Mouse (Mus musculus): ENCODE measurements around the gene Shoc2. TPM values are rescaled to one million over a fixed set of nuclear protein-coding genes. Genes with fewer than 3 reads are reported as not detected.
A peak's percentile ranks its signal among the peaks of the same experiment; 100 is the strongest.

The Shoc2 gene
- polyA plus RNA-seq, 1 experiment: 18.6 TPM

DNA sequence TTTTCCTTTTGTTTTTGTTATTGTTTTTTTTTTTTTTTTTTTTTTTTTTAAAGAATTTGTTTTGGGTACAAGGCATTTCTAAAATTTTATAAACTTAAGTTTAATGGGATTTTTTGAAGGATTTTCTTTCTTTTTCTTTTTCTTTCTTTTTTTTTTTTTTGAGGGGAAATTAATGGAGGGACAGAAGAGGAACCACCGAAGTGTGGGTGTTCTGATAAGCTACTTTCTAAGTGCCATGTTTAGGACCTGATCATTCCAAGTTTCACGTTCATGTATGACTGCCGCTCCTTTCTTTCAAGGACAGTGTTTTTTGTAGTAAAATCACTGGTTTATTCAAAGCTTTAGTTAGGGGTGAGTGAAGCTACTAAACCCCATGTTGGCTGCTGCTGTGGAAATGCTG is 14.9 kb upstream of the Shoc2 start:
- Histone ChIP-seq H3K36me3 (ENCODE audit: control insufficient read depth, insufficient read depth, low read length) (peaks cover 85% of the 10 kb centered on the region), H3K27ac (ENCODE audit: control insufficient read depth, insufficient read depth, low read length) (no peak overlapping the region), H3K4me1 (replicated peaks; ENCODE audit: control insufficient read depth, insufficient read depth, low read length) (no peaks in the 10 kb centered on the region), H3K27me3 (ENCODE audit: control insufficient read depth, insufficient read depth, low read length) (no peaks in the 10 kb centered on the region), H3K4me3 (ENCODE audit: control insufficient read depth, insufficient read depth, low read length) (no peak overlapping the region)
- 94% methylated on average over 3 of the region's 3 CpGs for whole genome bisulfite sequencing
- no peak for DNase-seq
- TF ChIP-seq CTCF (IDR thresholded peaks at IDR 0.05; ENCODE audit: borderline replicate concordance, control insufficient read depth, extremely low read depth, insufficient read depth, low read length, poor library complexity) (no peak), POLR2A (IDR thresholded peaks at IDR 0.05; ENCODE audit: control insufficient read depth, extremely low read depth, insufficient read depth, low read length, poor library complexity) (no peak)

DNA sequence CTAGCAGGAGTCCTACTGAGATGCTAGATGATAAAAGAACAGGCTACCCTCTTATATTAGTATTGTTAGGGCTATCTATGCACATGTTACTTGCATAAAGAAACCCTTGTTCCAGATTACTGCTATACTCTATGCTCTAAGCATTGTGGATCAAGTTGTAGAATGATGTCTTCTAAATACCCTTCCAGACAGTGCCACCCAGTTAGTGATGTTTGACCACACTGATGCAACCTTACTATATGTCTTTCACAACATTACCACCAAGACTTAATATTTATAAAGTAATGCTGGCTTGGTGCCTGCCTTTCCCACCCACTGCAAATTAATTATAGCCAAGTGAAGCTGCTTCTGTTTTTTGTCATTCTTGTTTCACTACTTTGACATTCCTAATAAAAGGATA is 11.1 kb upstream of the Shoc2 start:
- H3K36me3 ChIP-seq (ENCODE audit: control insufficient read depth, insufficient read depth, low read length): peaks cover 51% of the 10 kb centered on the region
- H3K4me3 ChIP-seq (ENCODE audit: control insufficient read depth, insufficient read depth, low read length): no peak overlapping the region
- H3K4me1 ChIP-seq (replicated peaks; ENCODE audit: control insufficient read depth, insufficient read depth, low read length): no peaks in the 10 kb centered on the region
- H3K27me3 ChIP-seq (ENCODE audit: control insufficient read depth, insufficient read depth, low read length): no peaks in the 10 kb centered on the region
- TF ChIP-seq CTCF (IDR thresholded peaks at IDR 0.05; ENCODE audit: borderline replicate concordance, control insufficient read depth, extremely low read depth, insufficient read depth, low read length, poor library complexity) (no peak), POLR2A (IDR thresholded peaks at IDR 0.05; ENCODE audit: control insufficient read depth, extremely low read depth, insufficient read depth, low read length, poor library complexity) (no peak)
- no peak for DNase-seq
- H3K27ac ChIP-seq (ENCODE audit: control insufficient read depth, insufficient read depth, low read length): no peak overlapping the region

- no peak overlapping the region for H3K27ac ChIP-seq (ENCODE audit: control insufficient read depth, insufficient read depth, low read length)
- no peaks in the 10 kb centered on the region for H3K27me3 ChIP-seq (ENCODE audit: control insufficient read depth, insufficient read depth, low read length)
- H3K4me1 ChIP-seq (replicated peaks; ENCODE audit: control insufficient read depth, insufficient read depth, low read length): no peaks in the 10 kb centered on the region
- H3K4me3 ChIP-seq (ENCODE audit: control insufficient read depth, insufficient read depth, low read length): no peak overlapping the region
- H3K36me3 ChIP-seq (ENCODE audit: control insufficient read depth, insufficient read depth, low read length): peaks cover 41% of the 10 kb centered on the region
- DNase-seq: no peak
- TF ChIP-seq POLR2A (IDR thresholded peaks at IDR 0.05; ENCODE audit: control insufficient read depth, extremely low read depth, insufficient read depth, low read length, poor library complexity) (no peak), CTCF (IDR thresholded peaks at IDR 0.05; ENCODE audit: borderline replicate concordance, control insufficient read depth, extremely low read depth, insufficient read depth, low read length, poor library complexity) (no peak)
Observed at GRCm38 (mm10) chr19:53934046-53934445, 10.1 kb upstream of the Shoc2 start.

GRCm38 (mm10) chr19:53939467-53939866 is 4.6 kb upstream of the Shoc2 start:
- DNase-seq: no peak
- no peak overlapping the region for H3K27ac ChIP-seq (ENCODE audit: control insufficient read depth, insufficient read depth, low read length)
- 89% methylated on average over 4 of the region's 4 CpGs for WGBS
- no peak overlapping the region for H3K4me3 ChIP-seq (ENCODE audit: control insufficient read depth, insufficient read depth, low read length)
- no peaks in the 10 kb centered on the region for H3K36me3 ChIP-seq (ENCODE audit: control insufficient read depth, insufficient read depth, low read length)
- H3K4me1 ChIP-seq (replicated peaks; ENCODE audit: control insufficient read depth, insufficient read depth, low read length): no peaks in the 10 kb centered on the region
- no peaks in the 10 kb centered on the region for H3K27me3 ChIP-seq (ENCODE audit: control insufficient read depth, insufficient read depth, low read length)
- TF ChIP-seq POLR2A (IDR thresholded peaks at IDR 0.05; ENCODE audit: control insufficient read depth, extremely low read depth, insufficient read depth, low read length, poor library complexity) (no peak), CTCF (IDR thresholded peaks at IDR 0.05; ENCODE audit: borderline replicate concordance, control insufficient read depth, extremely low read depth, insufficient read depth, low read length, poor library complexity) (no peak)

GRCm38 (mm10) chr19:53941139-53941538 is 3.0 kb upstream of the Shoc2 start:
- 96% methylated on average over 4 of the region's 4 CpGs for WGBS

DNA sequence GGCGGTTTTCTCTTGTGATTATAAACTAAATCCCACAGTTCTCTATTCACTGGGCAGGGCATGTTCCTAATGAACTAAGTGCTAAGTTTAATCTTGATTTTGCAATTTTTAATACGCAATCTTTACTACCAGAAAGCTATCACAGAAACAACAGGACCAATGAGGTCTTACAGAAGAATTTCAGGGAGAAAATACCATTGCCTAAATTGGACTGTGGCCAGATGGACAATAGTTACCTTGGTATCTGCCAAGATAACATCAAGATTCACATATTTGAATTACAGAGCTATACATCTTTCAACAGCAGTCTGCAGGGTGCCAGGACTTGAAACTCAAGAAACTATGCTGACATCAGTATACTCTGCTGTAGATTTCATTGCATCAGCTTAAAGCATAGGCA is 1.8 kb upstream of the Shoc2 start:
- WGBS: 95% methylated on average over 2 of the region's 2 CpGs
- DNase-seq: no peak
- H3K27me3 ChIP-seq (ENCODE audit: control insufficient read depth, insufficient read depth, low read length): no peaks in the 10 kb centered on the region
- H3K4me3 ChIP-seq (ENCODE audit: control insufficient read depth, insufficient read depth, low read length): no peak overlapping the region
- H3K36me3 ChIP-seq (ENCODE audit: control insufficient read depth, insufficient read depth, low read length): no peaks in the 10 kb centered on the region
- no peaks in the 10 kb centered on the region; the same call in 1 of the 2 replicates for H3K4me1 ChIP-seq (replicated peaks; ENCODE audit: control insufficient read depth, insufficient read depth, low read length)
- no peak for TF ChIP-seq POLR2A (IDR thresholded peaks at IDR 0.05; ENCODE audit: control insufficient read depth, extremely low read depth, insufficient read depth, low read length, poor library complexity)
- no peak for TF ChIP-seq CTCF (IDR thresholded peaks at IDR 0.05; ENCODE audit: borderline replicate concordance, control insufficient read depth, extremely low read depth, insufficient read depth, low read length, poor library complexity)
- H3K27ac ChIP-seq (ENCODE audit: control insufficient read depth, insufficient read depth, low read length): no peak overlapping the region

More at GRCm38 (mm10) chr19:53941139-53941538, 3.0 kb upstream of the Shoc2 start:
- no peaks in the 10 kb centered on the region for H3K27me3 ChIP-seq (ENCODE audit: control insufficient read depth, insufficient read depth, low read length)
- H3K27ac ChIP-seq (ENCODE audit: control insufficient read depth, insufficient read depth, low read length): no peak overlapping the region
- no peak overlapping the region for H3K4me3 ChIP-seq (ENCODE audit: control insufficient read depth, insufficient read depth, low read length)
- no peaks in the 10 kb centered on the region for H3K36me3 ChIP-seq (ENCODE audit: control insufficient read depth, insufficient read depth, low read length)
- H3K4me1 ChIP-seq (replicated peaks; ENCODE audit: control insufficient read depth, insufficient read depth, low read length): no peaks in the 10 kb centered on the region
- TF ChIP-seq POLR2A (IDR thresholded peaks at IDR 0.05; ENCODE audit: control insufficient read depth, extremely low read depth, insufficient read depth, low read length, poor library complexity) (no peak), CTCF (IDR thresholded peaks at IDR 0.05; ENCODE audit: borderline replicate concordance, control insufficient read depth, extremely low read depth, insufficient read depth, low read length, poor library complexity) (no peak)
- no peak for DNase-seq

GRCm38 (mm10) chr19:53944786-53945169 is 672 bp downstream of the Shoc2 start:
- Histone ChIP-seq H3K4me3 (ENCODE audit: control insufficient read depth, insufficient read depth, low read length) (peak overlapping the region; percentile 86), H3K4me1 (replicated peaks; ENCODE audit: control insufficient read depth, insufficient read depth, low read length) (no peaks in the 10 kb centered on the region; the same call in 1 of the 2 replicates), H3K27ac (ENCODE audit: control insufficient read depth, insufficient read depth, low read length) (no peak overlapping the region), H3K36me3 (ENCODE audit: control insufficient read depth, insufficient read depth, low read length) (no peaks in the 10 kb centered on the region), H3K27me3 (ENCODE audit: control insufficient read depth, insufficient read depth, low read length) (no peaks in the 10 kb centered on the region)
- no peak for DNase-seq
- no peak for TF ChIP-seq CTCF (IDR thresholded peaks at IDR 0.05; ENCODE audit: borderline replicate concordance, control insufficient read depth, extremely low read depth, insufficient read depth, low read length, poor library complexity)
- TF ChIP-seq POLR2A (IDR thresholded peaks at IDR 0.05; ENCODE audit: control insufficient read depth, extremely low read depth, insufficient read depth, low read length, poor library complexity): peak; percentile 72
- 4% methylated on average over 42 of the region's 47 CpGs for WGBS

All from thymus, adult 2 months (tissue).